Mouse (Mus musculus): Measurements from ENCODE around the gene Gm33543. TPM values are rescaled to one million over a fixed set of nuclear protein-coding genes. Genes with fewer than 3 reads are reported as not detected.

The Gm33543 gene
- total and polyA plus RNA-seq, 3 experiments, result not detected

- Histone ChIP-seq H3K4me2 (ENCODE audit: insufficient read depth, low read depth, poor library complexity, severe bottlenecking) (no peak overlapping the region), H3K9ac (ENCODE audit: insufficient read depth, low read depth) (no peak overlapping the region)
- in situ Hi-C loops (cut with MboI; ENCODE audit: low pct_ligation_motif_present, low pct_unique_long_range_greater_than_20kb, low sequenced_read_pairs), result no loop called here
Measured at GRCm38 (mm10) chr10:95778622-95779021, 64.1 kb downstream of the Gm33543 start.

GRCm38 (mm10) chr10:95777701-95778320, 64.9 kb downstream of the Gm33543 start:
- no peak for DNase-seq (ENCODE audit: extremely low read depth)
- no peaks in the 10 kb centered on the region for H3K36me3 ChIP-seq (replicated peaks in 1 of 2; ENCODE audit: control insufficient read depth in 1 of 2, insufficient read depth in 1 of 2, low read length in 1 of 2)
- dilution Hi-C loops (cut with MboI; ENCODE audit: extremely low pct_ligation_motif_present, extremely low pct_unique_long_range_greater_than_20kb, low sequenced_read_pairs), result no loop called here
- H3K9ac ChIP-seq (ENCODE audit: insufficient read depth, low read depth), result no peak overlapping the region
- TF ChIP-seq SMC3 (IDR thresholded peaks at IDR 0.05; ENCODE audit: low read depth, low read length), result no peak
- no peak for TF ChIP-seq MAX (IDR thresholded peaks at IDR 0.05; ENCODE audit: low read length)
- no peak for TF ChIP-seq E2F4 (IDR thresholded peaks at IDR 0.05; ENCODE audit: insufficient replicate concordance, low read depth, low read length)
- TF ChIP-seq USF2 (conservative IDR thresholded peaks at IDR 0.05; ENCODE audit: low read depth, low read length), result no peak
- TF ChIP-seq MYC (IDR thresholded peaks at IDR 0.05; ENCODE audit: low read depth, low read length), result no peak
- TF ChIP-seq UBTF (IDR thresholded peaks at IDR 0.05; ENCODE audit: low read depth, low read length), result no peak
- TF ChIP-seq CHD2 (IDR thresholded peaks at IDR 0.05; ENCODE audit: low read length), result no peak
- no peak for TF ChIP-seq NELFE (IDR thresholded peaks at IDR 0.05; ENCODE audit: low read depth, low read length)
- TF ChIP-seq CHD1 (IDR thresholded peaks at IDR 0.05; ENCODE audit: low read depth, low read length), result no peak
- no peak for TF ChIP-seq PAX5 (IDR thresholded peaks at IDR 0.05; ENCODE audit: low read length)
- TF ChIP-seq MAZ (IDR thresholded peaks at IDR 0.05; ENCODE audit: low read depth, low read length), result no peak
- TF ChIP-seq ZKSCAN1 (IDR thresholded peaks at IDR 0.05; ENCODE audit: borderline replicate concordance, low read depth, low read length), result no peak
- no peak for TF ChIP-seq GABPA (IDR thresholded peaks at IDR 0.05; ENCODE audit: insufficient replicate concordance, low read depth, low read length)
- no peak for TF ChIP-seq NRF1 (IDR thresholded peaks at IDR 0.05; ENCODE audit: low read depth, low read length)
- no peak for TF ChIP-seq RCOR1 (conservative IDR thresholded peaks at IDR 0.05; ENCODE audit: low read depth, low read length)
- TF ChIP-seq POLR2A (IDR thresholded peaks at IDR 0.05; ENCODE audit: low read depth, low read length), result no peak
- TF ChIP-seq ZC3H11A (IDR thresholded peaks at IDR 0.05; ENCODE audit: low read depth, low read length), result no peak
- no peak for TF ChIP-seq SIN3A (IDR thresholded peaks at IDR 0.05; ENCODE audit: low read length)
- no peak for TF ChIP-seq HCFC1 (IDR thresholded peaks at IDR 0.05; ENCODE audit: low read depth, low read length)
- TF ChIP-seq CTCF (conservative IDR thresholded peaks at IDR 0.05 in 1 of 2, IDR thresholded peaks at IDR 0.05 in 1 of 2; ENCODE audit: low read depth in 2 of 2, low read length in 2 of 2), result no peak
- in situ Hi-C loops (cut with MboI; ENCODE audit: low pct_ligation_motif_present, low pct_unique_long_range_greater_than_20kb, low sequenced_read_pairs), result no loop called here
- H3K9me3 ChIP-seq (replicated peaks; ENCODE audit: low read length), result no peaks in the 10 kb centered on the region
- peaks cover 3 to 15% of the 10 kb centered on the region in 2 experiments; a peak in 3 of 4 replicates for H3K4me1 ChIP-seq (ENCODE audit: control insufficient read depth in 1 of 2, insufficient read depth in 2 of 2)
- no peak overlapping the region for H3K27ac ChIP-seq (ENCODE audit: insufficient read depth, low read depth)
- H3K4me2 ChIP-seq (ENCODE audit: insufficient read depth, low read depth, poor library complexity, severe bottlenecking), result no peak overlapping the region
- no peaks in the 10 kb centered on the region for H3K27me3 ChIP-seq (replicated peaks)
- H3K4me3 ChIP-seq (replicated peaks in 1 of 3; ENCODE audit: low read depth in 2 of 3, low read length in 2 of 3, poor library complexity in 1 of 3), result no peak overlapping the region
- no peaks in the 10 kb centered on the region for H3K79me2 ChIP-seq (replicated peaks; ENCODE audit: control insufficient read depth, extremely low read depth, insufficient read depth, poor library complexity, severe bottlenecking)

More at GRCm38 (mm10) chr10:95778622-95779021, 64.1 kb downstream of the Gm33543 start:
- no peaks in the 10 kb centered on the region for H3K36me3 ChIP-seq (replicated peaks in 1 of 2; ENCODE audit: control insufficient read depth in 1 of 2, insufficient read depth in 1 of 2, low read length in 1 of 2)
- H3K9me3 ChIP-seq (replicated peaks; ENCODE audit: low read length), result no peaks in the 10 kb centered on the region
- dilution Hi-C loops (cut with MboI; ENCODE audit: extremely low pct_ligation_motif_present, extremely low pct_unique_long_range_greater_than_20kb, low sequenced_read_pairs), result no loop called here
- H3K79me2 ChIP-seq (replicated peaks; ENCODE audit: control insufficient read depth, extremely low read depth, insufficient read depth, poor library complexity, severe bottlenecking), result no peaks in the 10 kb centered on the region
- no peak overlapping the region for H3K27ac ChIP-seq (ENCODE audit: insufficient read depth, low read depth)
- TF ChIP-seq BHLHE40 (IDR thresholded peaks at IDR 0.05; ENCODE audit: low read depth, low read length), result no peak
- no peak for TF ChIP-seq ZC3H11A (IDR thresholded peaks at IDR 0.05; ENCODE audit: low read depth, low read length)
- TF ChIP-seq ELF1 (IDR thresholded peaks at IDR 0.05; ENCODE audit: low read depth, low read length), result no peak
- TF ChIP-seq MAFK (IDR thresholded peaks at IDR 0.05; ENCODE audit: insufficient replicate concordance, low read length), result no peak
- TF ChIP-seq SIN3A (IDR thresholded peaks at IDR 0.05; ENCODE audit: low read length), result no peak
- DNase-seq (ENCODE audit: extremely low read depth), result no peak
- H3K27me3 ChIP-seq (replicated peaks), result no peaks in the 10 kb centered on the region
- H3K4me3 ChIP-seq (replicated peaks in 1 of 3; ENCODE audit: low read depth in 2 of 3, low read length in 2 of 3, poor library complexity in 1 of 3), result no peak overlapping the region
- peaks cover 3 to 15% of the 10 kb centered on the region in 2 experiments; a peak in 3 of 4 replicates for H3K4me1 ChIP-seq (ENCODE audit: control insufficient read depth in 1 of 2, insufficient read depth in 2 of 2)

Measured in CH12.LX (cell line).